Mouse (Mus musculus): ENCODE data around the gene Bend3. TPM values are rescaled to one million over a fixed set of nuclear protein-coding genes. Genes with fewer than 3 reads are reported as not detected.
"Not testable (repeated sequence)": the region's sequence is repeated elsewhere in the genome, so short reads cannot be mapped to it uniquely, and the experiment has no call there.

The Bend3 gene
- total RNA-seq, 1 experiment from 2014 or later = 1.4 TPM

DNA sequence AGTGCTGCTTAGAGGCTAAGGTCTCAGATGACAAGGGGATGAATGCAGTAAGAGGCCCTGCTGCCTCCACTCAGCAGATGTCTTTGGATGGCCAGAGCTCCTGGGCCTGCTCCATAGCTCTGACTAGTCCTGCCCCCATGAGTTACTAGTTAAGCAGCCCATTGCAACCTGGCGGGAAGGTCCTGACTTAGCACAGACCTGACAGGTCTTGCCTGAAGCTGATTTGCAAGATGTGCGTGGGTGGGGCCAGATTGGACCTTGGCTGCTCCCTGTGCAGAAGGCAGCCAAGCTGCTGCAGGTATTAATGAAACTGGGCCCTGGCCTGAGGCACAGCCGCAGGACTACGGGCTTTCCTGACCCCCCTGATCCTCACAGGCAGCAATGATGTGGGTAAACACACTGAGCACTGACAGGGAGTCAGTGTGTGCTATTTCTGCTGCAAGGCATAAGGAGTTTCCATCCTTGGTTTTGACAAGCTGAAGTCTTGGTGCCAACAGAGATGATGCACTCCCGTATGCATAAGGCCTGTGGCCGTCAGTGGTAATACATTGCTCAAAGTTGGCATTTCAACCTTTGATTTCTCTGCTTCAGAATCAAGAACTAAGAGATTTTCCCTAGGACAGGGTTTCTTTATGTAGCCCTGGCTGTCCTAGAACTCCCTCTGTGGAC is 38.5 kb downstream of the Bend3 start:
- no peak for ATAC-seq (replicated peaks; ENCODE audit: insufficient number of reproducible peaks, low FRiP score, low TSS enrichment, poor library complexity, severe bottlenecking)

DNA sequence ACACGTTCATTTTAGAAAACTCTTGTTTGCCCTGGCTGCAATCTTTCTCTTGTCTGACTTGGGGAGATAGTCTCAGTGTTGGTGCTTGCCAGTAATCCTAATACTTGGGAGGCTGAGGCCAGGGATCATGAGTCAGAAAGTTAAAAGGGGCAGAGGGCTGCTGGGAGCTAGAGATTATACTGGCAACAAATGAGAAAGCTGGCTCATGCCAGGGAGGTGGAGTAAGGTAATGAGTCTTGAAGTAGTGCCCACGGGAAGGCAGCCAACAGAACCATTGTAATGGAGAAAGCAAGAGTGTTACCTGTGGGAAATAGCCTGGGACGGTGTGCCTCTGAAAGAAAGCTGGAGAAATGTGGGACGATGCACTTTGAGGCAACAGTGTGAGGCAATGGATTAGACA is 39.2 kb downstream of the Bend3 start:
- no peak for ATAC-seq (replicated peaks; ENCODE audit: insufficient number of reproducible peaks, low FRiP score, low TSS enrichment, poor library complexity, severe bottlenecking)

DNA sequence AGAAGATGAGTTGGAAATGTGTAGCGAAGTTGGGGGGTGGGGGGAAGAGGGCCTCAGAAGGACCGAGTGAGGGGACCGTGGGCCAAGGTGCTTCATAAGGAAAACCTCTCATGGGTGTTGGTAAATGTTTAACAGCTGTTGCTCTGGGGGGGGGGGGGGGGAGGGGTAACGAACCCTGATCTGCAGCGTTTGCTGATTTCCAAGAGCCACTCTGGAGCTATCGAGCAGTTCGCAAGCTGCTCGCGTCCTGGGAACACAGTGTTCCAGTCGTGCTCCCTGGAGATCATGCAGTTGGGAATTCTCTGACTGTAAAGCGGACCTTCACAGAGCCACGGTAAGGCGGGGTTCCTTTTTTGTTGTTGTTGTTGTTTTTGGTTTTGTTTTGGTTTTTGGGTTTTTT is 39.7 kb downstream of the Bend3 start:
- no peak for ATAC-seq (replicated peaks; ENCODE audit: insufficient number of reproducible peaks, low FRiP score, low TSS enrichment, poor library complexity, severe bottlenecking)

DNA sequence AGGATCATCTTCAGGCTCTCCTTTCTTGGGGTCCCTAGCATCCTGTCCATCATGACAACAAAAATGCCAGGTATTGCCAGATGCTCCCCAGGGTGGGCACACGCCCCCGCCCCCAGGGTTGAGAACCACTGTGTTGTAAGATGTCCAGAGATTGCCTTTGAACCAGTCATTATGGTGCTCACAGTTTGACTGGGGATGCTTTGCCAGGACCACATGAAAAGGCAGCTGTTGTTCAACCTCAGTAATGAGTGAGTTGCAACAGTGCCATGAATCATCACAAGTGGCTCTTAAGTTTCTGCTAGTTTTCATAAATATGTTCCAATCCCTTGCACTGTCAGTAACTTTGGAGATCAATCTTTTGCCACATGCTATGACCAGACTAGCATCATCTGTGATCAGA is 41.3 kb downstream of the Bend3 start:
- ATAC-seq (replicated peaks; ENCODE audit: insufficient number of reproducible peaks, low FRiP score, low TSS enrichment, poor library complexity, severe bottlenecking) = no peak

DNA sequence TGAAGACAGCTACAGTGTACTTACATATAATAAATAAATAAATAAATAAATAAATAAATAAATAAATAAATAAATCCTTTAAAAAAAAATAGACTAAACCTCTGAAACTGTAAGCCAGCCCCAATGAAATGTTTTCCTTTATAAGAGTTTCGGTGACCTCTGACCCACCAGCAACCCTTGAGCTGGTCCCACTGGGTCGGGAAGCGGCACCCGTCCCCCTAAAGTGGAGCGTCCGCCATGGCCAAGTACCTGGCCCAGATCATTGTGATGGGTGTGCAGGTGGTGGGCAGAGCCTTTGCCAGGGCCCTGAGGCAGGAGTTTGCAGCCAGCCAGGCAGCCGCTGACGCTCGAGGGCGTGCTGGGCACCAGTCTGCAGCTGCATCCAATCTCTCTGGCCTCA is 45.3 kb downstream of the Bend3 start, which contains the start of gene Gm9803:
Gene Gm9803 (plus strand): TSS at position 154 of the 400 bp plus-strand sequence.
- ATAC-seq (replicated peaks; ENCODE audit: insufficient number of reproducible peaks, low FRiP score, low TSS enrichment, poor library complexity, severe bottlenecking) = not testable (repeated sequence)

DNA sequence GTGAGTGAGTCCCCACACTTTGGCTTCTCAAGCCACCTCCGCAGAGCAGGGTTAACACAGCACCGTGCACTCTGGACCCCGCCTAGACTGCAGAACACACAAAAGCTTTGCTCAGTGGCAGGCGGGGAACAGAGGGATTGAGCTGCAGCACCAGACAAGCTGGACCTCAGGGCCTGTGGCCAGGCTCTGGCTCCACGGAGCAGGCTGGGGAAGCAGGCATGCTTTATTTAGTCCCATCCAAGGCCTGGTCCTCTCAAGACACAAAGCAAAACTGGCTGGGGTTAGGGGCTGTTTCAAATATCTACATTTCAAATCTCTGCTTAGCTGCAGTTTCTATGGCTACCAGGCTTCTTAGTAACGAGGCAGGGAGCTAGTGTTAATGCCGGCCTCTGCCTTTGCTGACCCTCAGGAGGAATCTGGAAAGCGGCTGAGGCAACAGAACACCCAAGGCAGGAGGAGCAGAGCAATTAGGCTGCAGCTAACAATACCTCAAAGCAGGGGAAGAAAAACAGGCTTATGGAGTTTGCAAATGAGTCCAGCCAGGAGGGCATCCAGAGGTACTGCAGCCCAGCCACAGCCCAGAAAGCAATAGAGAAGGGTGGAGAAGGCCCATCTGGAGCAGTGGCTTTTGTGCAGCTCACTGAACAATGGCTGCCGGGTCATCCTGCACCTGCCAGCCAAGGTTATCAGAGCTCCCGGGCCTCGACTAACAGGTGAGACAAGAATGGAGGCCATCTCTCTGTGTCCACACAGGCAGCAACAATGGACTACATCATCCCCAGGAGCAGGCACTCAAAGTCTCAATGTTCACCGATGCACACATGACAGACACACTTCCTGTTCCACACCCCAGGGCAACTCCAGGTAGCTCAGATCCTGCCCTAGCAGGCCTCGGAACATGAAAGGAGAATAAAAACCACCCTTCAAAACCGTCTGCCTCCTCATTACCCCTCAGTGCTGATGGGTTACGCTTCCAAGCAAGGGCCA is 48.9 kb downstream of the Bend3 start:
- no peak for ATAC-seq (replicated peaks; ENCODE audit: insufficient number of reproducible peaks, low FRiP score, low TSS enrichment, poor library complexity, severe bottlenecking)

DNA sequence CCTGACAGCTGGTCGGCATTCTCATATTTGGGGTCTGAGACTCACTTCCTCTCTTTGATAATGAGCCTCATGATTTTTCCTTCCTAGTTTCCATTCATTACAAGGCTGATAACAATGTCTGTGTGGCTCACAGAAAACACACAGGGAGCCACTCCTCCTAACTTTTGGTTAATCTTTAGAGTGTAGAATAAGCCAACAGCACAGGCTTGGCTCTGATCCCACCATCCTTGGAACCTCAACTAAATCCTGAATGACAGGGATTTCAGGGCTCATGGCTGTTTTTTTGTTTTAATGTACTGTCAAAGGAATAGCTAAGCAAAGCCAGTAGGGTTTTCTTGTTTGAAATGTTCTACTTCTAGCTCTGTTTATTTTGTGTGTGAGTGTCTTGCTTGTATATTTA is 55.8 kb downstream of the Bend3 start:
- no peak for ATAC-seq (replicated peaks; ENCODE audit: insufficient number of reproducible peaks, low FRiP score, low TSS enrichment, poor library complexity, severe bottlenecking)

DNA sequence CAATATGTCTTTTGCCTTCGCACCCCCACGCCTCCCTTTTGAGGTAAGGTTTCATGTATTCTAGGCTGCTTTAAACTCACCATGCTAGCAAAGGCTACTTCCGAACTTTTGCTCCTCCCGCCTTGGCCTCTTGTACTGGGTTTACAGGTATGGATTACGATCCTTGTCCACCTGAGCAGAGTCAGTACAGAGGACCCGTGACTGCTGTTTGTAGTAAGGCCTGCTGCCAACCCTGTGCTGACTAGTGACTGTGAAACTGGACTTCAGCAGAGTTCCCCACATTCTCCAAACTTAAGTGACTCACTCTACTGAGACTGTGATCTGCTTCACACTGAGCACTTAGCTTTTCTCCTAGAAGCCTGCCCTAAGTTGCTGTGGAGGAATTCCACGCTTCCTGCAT is 59.0 kb downstream of the Bend3 start:
- no peak for ATAC-seq (replicated peaks; ENCODE audit: insufficient number of reproducible peaks, low FRiP score, low TSS enrichment, poor library complexity, severe bottlenecking)

DNA sequence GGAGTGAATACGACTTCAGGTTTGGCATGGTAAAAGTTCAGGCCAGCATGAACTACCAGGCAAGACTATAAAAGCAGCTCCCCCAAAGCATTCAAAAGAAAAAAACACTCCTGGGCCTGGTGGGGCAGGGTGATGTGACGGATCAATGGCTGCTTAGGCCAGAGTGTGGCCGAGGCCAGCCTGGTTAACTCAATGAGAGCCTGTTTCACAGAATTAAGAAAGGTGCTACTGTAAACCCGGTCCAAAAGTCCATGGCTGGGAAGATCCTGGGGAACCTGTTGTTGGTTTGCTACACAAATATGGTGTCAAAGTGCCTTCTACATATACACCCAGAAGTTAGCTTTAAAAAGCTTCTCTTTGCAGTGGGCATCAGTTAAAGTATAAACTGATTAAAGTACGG is 60.2 kb downstream of the Bend3 start:
- no peak for ATAC-seq (replicated peaks; ENCODE audit: insufficient number of reproducible peaks, low FRiP score, low TSS enrichment, poor library complexity, severe bottlenecking)

DNA sequence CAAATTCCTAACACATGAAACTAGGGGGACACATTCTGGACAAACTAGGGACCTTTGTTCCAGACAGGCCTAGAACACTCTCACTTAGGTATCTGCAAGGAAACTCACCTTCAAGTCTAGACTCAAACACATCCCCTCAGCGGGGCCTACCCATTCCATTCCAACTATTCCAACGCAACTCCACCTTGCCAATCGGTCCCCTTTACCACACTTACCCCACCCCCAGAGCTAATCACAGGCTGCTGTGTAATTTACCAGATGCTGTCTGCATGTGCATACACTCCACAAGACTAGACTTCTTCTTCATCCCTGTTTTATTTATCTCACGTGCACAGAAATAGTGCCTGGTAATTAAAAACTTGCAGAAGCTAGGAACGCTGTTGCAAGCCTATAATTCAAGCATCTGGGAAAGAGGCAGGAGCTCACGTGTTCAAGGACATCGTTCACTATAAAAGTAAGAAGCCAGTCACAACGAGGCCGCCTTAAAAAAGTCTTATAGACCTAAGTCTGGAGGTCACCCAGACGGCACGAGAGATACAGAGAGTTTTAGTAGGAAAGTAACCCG is 61.2 kb downstream of the Bend3 start:
- no peak for ATAC-seq (replicated peaks; ENCODE audit: insufficient number of reproducible peaks, low FRiP score, low TSS enrichment, poor library complexity, severe bottlenecking)

DNA sequence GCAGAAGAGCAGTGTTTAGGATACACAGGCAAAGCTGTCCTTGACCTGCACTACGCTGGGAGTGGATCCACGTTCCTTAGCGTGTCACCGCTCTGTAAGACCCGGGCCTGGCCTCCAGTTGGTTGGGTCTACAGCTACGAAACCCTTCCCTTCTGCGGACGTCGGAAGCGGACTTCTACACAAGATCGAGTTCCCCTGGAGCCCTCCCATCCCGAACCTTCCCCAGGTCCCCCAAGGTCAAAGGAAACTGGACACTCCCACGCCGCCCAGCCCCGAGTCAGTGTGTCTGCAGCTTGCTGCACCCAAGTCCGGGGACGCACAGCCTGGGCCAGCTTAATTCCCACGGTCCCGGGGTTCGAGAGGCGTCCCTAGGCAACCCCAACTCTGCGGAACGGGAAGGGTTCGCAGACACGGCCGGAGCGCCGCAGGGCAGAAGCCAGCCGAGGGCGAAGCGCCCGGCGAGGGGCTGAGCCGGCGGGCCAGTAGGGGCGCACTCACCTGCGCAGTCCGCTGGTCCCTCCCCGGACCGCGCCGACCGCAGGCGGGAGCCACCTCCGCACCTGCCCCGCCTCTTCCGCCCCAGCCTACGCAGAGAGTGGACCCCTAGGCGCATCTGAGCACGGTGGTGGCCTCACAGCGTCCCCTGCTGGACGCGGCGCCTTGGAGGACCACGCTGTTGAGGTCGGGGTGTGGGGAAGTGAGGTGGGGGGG is 62.0 kb downstream of the Bend3 start, which contains the start of gene 1700021F05Rik:
Gene 1700021F05Rik (minus strand): TSS at position 553 of the 711 bp plus-strand sequence.
- peak; percentile 96 for ATAC-seq (replicated peaks; ENCODE audit: insufficient number of reproducible peaks, low FRiP score, low TSS enrichment, poor library complexity, severe bottlenecking)

DNA sequence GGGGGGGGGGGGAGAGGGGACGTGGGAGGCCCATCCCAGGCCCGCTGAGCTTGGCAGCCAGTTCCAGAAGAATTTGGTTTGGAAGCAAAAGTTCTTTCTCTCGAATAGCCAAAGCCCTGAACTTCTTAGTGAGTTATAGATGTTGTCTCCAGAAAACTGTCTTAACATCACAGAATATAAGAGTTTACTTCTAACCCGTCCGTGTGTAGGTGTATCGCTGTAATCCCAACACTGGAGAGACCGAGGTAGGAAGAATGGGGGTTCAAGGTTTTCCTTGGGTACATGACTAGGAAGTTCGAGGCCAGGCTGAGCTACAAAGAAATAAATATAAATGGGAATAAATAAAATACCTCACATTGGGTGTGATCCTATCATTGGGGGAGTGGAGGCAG is 62.5 kb downstream of the Bend3 start:
- no peak for ATAC-seq (replicated peaks; ENCODE audit: insufficient number of reproducible peaks, low FRiP score, low TSS enrichment, poor library complexity, severe bottlenecking)

DNA sequence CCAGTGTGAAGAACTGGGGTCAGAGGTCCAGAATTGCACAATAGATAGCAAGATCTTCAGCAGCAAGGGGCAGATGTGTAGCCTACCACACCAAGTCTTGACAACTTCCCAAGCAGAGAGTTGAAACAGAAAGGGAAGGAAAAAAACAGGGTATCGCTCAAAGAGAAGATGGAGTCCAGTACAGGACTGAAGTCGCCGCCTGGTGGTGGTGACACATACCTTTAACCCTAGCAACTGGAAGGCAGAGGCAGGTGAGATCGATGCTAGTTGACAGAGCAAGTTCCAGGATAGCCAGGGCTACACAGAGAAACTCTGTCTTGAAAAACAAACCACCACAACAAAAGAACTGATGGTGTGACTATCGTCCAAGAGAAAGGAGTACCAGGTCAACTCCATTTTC is 70.8 kb downstream of the Bend3 start:
- ATAC-seq (replicated peaks; ENCODE audit: insufficient number of reproducible peaks, low FRiP score, low TSS enrichment, poor library complexity, severe bottlenecking) = no peak

DNA sequence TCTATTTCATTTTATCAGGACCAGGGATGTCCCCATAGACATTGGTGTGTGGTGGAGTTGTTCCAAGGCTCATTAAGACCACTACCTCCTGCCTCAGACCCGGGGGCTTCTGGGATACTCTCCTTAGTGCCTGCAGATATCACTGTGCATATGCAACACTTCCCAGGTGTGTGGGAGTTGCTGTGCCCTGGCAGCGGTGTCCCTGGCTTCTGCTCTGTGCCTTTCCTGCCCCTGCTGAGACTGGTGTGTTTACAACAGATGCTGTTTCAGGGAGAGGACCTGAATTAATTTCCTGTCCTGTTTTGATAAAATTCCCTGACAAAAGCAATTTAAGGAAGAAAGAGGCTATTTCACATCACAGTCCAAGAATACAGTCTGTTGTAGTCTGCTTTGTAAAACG is 72.3 kb downstream of the Bend3 start:
- no peak for ATAC-seq (replicated peaks; ENCODE audit: insufficient number of reproducible peaks, low FRiP score, low TSS enrichment, poor library complexity, severe bottlenecking)

DNA sequence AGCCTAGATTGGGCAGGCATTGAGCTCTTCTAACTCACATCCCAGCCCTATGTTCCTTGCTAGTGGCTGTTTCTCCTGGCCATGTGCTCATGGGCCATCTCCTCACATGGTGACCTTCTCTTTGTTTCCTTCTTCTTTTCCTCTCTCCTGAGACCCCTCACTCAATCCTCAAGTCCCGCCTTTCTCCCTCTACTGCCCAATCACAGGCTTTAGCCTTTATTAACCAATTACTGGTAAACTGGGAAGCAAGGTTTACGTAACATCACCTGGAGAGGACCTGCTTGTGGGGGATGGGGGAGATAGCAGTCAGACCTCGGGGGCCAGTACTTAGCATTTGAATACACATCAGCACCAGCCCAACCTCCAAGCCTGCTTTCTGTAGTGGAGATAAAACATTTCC is 72.8 kb downstream of the Bend3 start:
- no peak for ATAC-seq (replicated peaks; ENCODE audit: insufficient number of reproducible peaks, low FRiP score, low TSS enrichment, poor library complexity, severe bottlenecking)

DNA sequence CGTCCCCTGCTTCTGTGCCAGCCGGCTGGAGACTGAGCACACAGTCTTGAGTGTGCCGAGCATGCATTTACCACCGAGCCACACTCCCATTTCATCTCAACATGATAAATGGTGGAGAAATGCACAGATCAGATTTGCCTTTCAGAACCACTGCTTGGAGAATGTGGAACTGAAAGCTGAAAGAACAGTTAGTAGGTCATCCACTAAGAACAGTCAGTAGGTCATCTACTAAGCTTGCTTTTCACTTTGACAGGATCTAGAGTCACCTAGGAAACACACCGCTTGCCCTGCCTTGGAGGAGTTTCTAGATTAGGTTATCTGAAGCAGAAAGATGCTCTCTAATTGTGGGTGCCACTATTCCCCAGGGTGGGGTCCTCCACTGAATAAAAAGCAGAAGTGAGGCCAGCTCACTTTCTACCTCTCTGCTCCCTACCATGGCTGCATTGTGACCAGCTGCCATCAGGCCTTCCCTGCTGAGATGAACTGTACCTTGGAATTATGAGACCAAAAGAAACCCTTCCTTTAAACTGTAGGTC is 79.1 kb downstream of the Bend3 start:
- ATAC-seq (replicated peaks; ENCODE audit: insufficient number of reproducible peaks, low FRiP score, low TSS enrichment, poor library complexity, severe bottlenecking) = no peak

DNA sequence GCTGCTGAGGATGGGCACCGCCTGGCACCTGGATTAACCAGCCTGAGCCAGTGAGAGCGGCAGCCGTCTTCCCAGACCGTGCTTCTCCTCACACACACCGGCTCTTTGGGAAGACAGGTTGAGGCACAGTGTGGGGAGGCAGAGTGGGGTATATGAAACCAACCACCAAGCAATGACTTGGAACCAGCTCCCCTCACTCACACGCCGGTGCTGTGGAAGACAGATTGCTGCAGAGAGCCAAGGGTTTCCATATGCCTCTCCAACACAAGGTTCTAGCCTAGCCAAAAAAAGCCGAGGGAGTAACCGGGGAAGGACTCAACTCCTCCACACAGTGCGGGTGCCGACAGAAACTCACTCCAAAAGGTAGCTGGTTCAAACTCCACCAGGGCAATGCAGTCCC is 80.7 kb downstream of the Bend3 start:
- ATAC-seq (replicated peaks; ENCODE audit: insufficient number of reproducible peaks, low FRiP score, low TSS enrichment, poor library complexity, severe bottlenecking) = no peak

DNA sequence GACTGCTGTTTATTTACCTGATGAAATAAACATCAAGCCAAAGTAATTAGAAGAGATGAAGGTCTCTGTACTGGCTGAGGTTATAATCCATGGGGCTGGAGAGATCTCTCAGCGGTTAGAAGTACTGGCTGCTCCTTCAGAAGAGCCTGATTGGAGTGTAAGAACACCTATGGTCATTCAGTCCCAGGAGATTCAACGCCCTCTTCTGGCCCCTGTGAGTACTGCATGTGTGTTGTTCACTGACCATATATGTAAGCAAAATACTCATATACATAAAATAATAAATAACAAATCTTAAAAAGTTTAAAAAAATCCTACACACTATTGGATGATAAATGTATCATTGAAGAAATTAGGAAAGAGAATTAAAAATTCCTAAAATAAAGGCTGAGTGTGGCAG is 82.1 kb downstream of the Bend3 start:
- no peak for ATAC-seq (replicated peaks; ENCODE audit: insufficient number of reproducible peaks, low FRiP score, low TSS enrichment, poor library complexity, severe bottlenecking)

DNA sequence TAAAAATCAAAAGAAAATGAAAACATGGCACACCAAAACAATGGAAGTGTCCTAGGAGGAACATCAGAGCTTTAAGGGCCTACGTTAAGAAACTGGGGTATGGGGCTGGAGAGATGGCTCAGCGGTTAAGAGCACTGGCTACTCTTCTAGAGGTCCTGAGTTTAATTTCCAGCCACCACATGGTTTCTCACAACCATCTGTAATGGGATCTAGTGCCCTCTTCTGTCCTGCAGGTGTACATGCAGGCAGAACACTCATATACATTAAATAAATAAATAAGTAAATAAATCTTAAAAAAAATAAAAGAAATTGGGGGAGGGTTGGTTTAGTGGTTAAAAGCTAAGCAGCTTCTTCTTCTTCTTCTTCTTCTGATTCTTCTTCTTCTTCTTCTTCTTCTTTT is 82.7 kb downstream of the Bend3 start:
- ATAC-seq (replicated peaks; ENCODE audit: insufficient number of reproducible peaks, low FRiP score, low TSS enrichment, poor library complexity, severe bottlenecking) = no peak
